Mouse (Mus musculus) testis, adult 2 months (tissue): Measurements from ENCODE around the gene Atxn2.

Experiments
- CTCF ChIP-seq: fragments of 200-500 bp; IDR thresholded peaks from 2 replicates; pipeline ENCODE4 v1.5.1; 2012; ENCODE audit warnings: low read depth, mild to moderate bottlenecking, inconsistent platforms, low read length, moderate library complexity; ENCODE audit not compliant: control insufficient read depth, insufficient read depth, insufficient replicate concordance
- POLR2A ChIP-seq: fragments of 200-500 bp; IDR thresholded peaks from 2 replicates; pipeline ENCODE4 v1.6.1; 2012; ENCODE audit warnings: low read depth, mild to moderate bottlenecking, inconsistent platforms, low read length, moderate library complexity; ENCODE audit not compliant: control insufficient read depth

GRCm38 (mm10) chr5:121690482-121691211, 20.5 kb upstream of the Atxn2 start:
- no peak for TF ChIP-seq CTCF
- no peak for TF ChIP-seq POLR2A
